16 mouse cellular contexts compared by ENCODE assay signal in genomic region chr16:52470226-52470625, GRCm38 (mm10). TPM values are rescaled to one million over a fixed set of nuclear protein-coding genes. Genes with fewer than 3 reads are reported as not detected.
DNase-seq lines count a peak whose midpoint lies in the region; ATAC-seq and TF ChIP-seq lines count a peak whose summit lies in the region.
"Had no signal": no experiment of that assay in that cellular context is flagged by ENCODE, and none has a peak within 500 bp of the region (broad histone marks: within the 10 kb centered on the region; RNA-seq: fewer than 3 reads in every experiment).

No protein-coding gene starts in this region.

- H3K27me3 ChIP-seq in kidney, adult 2 months (replicated peaks; ENCODE audit: control insufficient read depth, insufficient read depth, low read length) = no peaks in the 10 kb centered on the region
- H3K27me3 ChIP-seq: embryonic facial prominence, embryonic 15.5 days; forebrain, embryonic 15.5 days; heart, embryonic 15.5 days; megakaryocyte, embryonic 14.5 days had no signal

- ATAC-seq in activated CD4-positive, CD25-positive, alpha-beta regulatory T cell, adult 4 months = peak; percentile 94
- ATAC-seq: forebrain, embryonic 15.5 days had no signal

- DNase-seq in kidney, adult 2 months = peak; percentile 27
- no peak for DNase-seq in kidney, adult 18-20 months
- DNase-seq in A20 (ENCODE audit: low read depth, low spot score) = peak; percentile 60
- DNase-seq in monocyte, adult 2 months (ENCODE audit: low read depth in 1 of 2, low spot score in 2 of 2) = peak; percentile 28 to 56
- no peak for DNase-seq in thymus, postnatal 0 days (ENCODE audit: low spot score)
- DNase-seq in kidney, postnatal 4 days = no peak
- no peak for DNase-seq in gastrocnemius, postnatal 25 days
- DNase-seq: adrenal gland, postnatal 25 days; gastrocnemius, postnatal 36 days; kidney, postnatal 14 days; layer of hippocampus, postnatal 36 days had no signal

- no peak overlapping the region for H3K27ac ChIP-seq in kidney, adult 2 months (ENCODE audit: insufficient read depth, low read depth, low read length)
- H3K27ac ChIP-seq: embryonic facial prominence, embryonic 15.5 days; forebrain, embryonic 15.5 days; heart, embryonic 15.5 days had no signal

- H3K4me1 ChIP-seq in kidney, adult 2 months (ENCODE audit: control insufficient read depth, insufficient read depth, low read length) = no peaks in the 10 kb centered on the region
- H3K4me1 ChIP-seq: embryonic facial prominence, embryonic 15.5 days; forebrain, embryonic 15.5 days; heart, embryonic 15.5 days had no signal

- 83% methylated on average over 3 of the region's 3 CpGs for WGBS in kidney, adult 2 months

- TF ChIP-seq POLR2A in kidney, adult 2 months (IDR thresholded peaks at IDR 0.05; ENCODE audit: low read depth, low read length) = no peak

- H3K36me3 ChIP-seq in kidney, adult 2 months (ENCODE audit: control insufficient read depth, insufficient read depth, low read length) = no peaks in the 10 kb centered on the region
- H3K36me3 ChIP-seq: embryonic facial prominence, embryonic 15.5 days; forebrain, embryonic 15.5 days; heart, embryonic 15.5 days had no signal

- no peak for TF ChIP-seq CTCF in kidney, adult 2 months (conservative IDR thresholded peaks at IDR 0.05; ENCODE audit: insufficient read depth, insufficient read length, low read depth, low read length)

- H3K4me3 ChIP-seq in kidney, adult 2 months (ENCODE audit: insufficient read depth, low read depth, low read length) = no peak overlapping the region
- H3K4me3 ChIP-seq: embryonic facial prominence, embryonic 15.5 days; forebrain, embryonic 15.5 days; heart, embryonic 15.5 days; megakaryocyte, embryonic 14.5 days had no signal

RNA-seq across cellular contexts. Expression of gene Alcam, which starts 16.4 kb away (rescaled TPM):
- 6.9 and 7.7 TPM in 2 replicates for polyA plus RNA-seq in kidney, adult 2 months (2012; rRNA removed)
- polyA plus RNA-seq in activated CD4-positive, CD25-positive, alpha-beta regulatory T cell, adult 4 months (2017; shearing (Covaris generic)) = 1 to 10 TPM; 5.5 to 7.0 TPM
- polyA plus RNA-seq in thymus, postnatal 0 days (2015; fragmentation: Nextera tagmentation; extraction: Ambion mirVana) = 17.2 and 19.6 TPM in 2 replicates
- 1 to 10 TPM in 1 of 2 experiments, under 1 TPM in 1; 0.97 to 2.4 TPM for total RNA-seq in gastrocnemius, postnatal 25 days (2021)

Comparison
In these comparisons a context has a peak if more than half of its experiments do, and no peak if none do; other contexts are left out.
1. DNase-seq: peak in kidney, adult 2 months (single experiment), A20 (single experiment) and monocyte, adult 2 months (2 of 2); none in kidney, adult 18-20 months (single experiment), thymus, postnatal 0 days (single experiment), kidney, postnatal 4 days (0 of 2) and gastrocnemius, postnatal 25 days (single experiment).